Mouse (Mus musculus): Measurements from ENCODE around the gene Olfr944. TPM values are rescaled to one million over a fixed set of nuclear protein-coding genes. Genes with fewer than 3 reads are reported as not detected.

Gene Olfr944
- total RNA-seq (2022) = not detected

DNA sequence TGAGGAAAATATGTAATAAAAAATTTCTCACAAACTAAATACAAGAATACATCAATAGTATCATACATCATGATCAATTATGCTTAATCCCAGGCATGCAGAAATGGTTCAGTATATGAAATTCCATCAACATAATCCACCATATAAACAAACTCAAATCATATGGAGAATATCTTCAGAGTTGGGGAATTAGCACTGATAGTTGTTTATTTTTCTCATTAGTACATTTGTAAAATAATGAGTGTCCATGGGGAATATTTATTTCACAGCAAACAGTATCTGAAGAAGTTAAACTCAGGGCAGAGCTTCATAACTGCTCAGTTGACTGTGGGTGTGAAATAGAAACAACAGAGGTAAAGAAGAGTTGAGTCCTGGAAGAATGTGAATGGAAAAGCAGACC is at the start of gene Olfr944:
Gene Olfr944 (plus strand): TSS at position 301 of the 400 bp plus-strand sequence.
- no peak for DNase-seq (ENCODE audit: low spot score in 2 of 2)

DNA sequence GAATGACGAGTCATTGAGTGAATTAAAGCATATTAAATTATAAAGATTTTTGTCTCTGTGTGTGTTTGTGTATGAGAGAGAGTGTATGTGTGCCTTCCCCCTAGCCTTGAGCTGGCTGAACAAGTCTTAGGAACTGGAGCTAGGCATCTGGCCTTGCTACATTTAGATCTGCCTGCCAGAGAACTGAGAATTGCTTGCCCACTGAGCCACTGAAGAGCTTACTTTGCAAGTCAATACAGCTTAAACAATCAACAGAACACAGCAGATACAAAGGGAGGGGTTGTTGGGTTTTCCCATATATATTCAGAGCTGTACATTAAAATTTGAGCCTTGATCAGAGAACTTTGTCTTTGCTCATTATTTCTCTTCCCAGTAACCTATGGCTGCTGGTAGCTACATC is 49.3 kb upstream of the Olfr944 start:
- DNase-seq (ENCODE audit: low spot score in 2 of 2) = no peak

DNA sequence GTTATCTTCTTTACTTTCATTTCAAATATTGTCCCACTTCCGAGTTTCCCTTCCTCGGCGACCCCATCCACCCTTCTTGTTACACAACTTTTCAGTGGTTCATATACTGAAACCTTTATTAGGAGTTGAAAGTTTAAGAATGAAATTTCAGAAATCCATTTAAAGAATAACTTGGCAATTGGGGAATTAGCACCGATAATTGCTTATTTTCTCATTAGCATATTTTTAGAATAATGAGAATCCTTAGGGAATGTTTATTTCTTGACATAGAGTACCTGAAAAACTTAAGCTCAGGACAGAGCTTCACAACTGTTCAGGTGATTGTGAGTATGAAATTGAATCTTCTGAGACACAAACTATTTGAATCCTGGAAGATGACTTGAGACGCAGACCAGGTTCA is 35.7 kb upstream of the Olfr944 start, which contains the start of gene Olfr943:
Gene Olfr943 (plus strand): TSS at position 301 of the 400 bp plus-strand sequence.
- DNase-seq (ENCODE audit: low spot score in 2 of 2) = no peak

DNA sequence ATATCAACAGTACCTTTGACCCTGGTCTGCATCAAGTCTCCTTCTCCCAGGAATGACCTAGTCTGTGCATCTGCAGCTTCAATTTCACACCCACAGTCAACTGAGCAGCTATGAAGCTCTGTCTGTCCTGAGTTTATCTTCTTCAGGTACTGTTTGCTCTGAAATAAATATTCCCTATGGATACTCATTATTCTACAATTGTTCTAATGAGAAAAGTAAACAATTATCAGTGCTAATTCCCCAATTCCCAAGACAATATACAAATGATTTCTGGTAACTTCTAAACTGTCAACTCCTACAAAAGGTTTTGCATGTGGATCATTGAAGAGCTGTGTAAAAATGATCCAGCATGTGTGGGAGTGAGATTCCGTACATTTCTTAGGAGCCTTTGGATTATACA is 48.2 kb downstream of the Olfr944 start, which contains the start of gene Olfr1537:
Gene Olfr1537 (minus strand): TSS at position 101 of the 400 bp plus-strand sequence.
- no peak for DNase-seq (ENCODE audit: low spot score in 2 of 2)

Other genes with a start within 250 kb of the Olfr944 start
- not detected for gene Olfr933, start 229.6 kb upstream of the Olfr944 start, total RNA-seq (2022)
- not detected for gene Olfr934, start 213.6 kb upstream of the Olfr944 start, total RNA-seq (2022)
- gene Olfr935, start 202.2 kb upstream of the Olfr944 start, total RNA-seq (2022) = not detected
- gene Olfr146, start 178.5 kb upstream of the Olfr944 start, total RNA-seq (2022) = not detected
- not detected for gene Olfr937, start 137.0 kb upstream of the Olfr944 start, total RNA-seq (2022)
- gene Olfr938, start 123.0 kb upstream of the Olfr944 start, total RNA-seq (2022) = not detected
- not detected for gene Olfr27, start 73.8 kb upstream of the Olfr944 start, total RNA-seq (2022)
- not detected for gene Olfr943, start 35.6 kb upstream of the Olfr944 start, total RNA-seq (2022)
- not detected for gene Olfr1537, start 48.1 kb downstream of the Olfr944 start, total RNA-seq (2022)
- not detected for gene Olfr945, start 74.9 kb downstream of the Olfr944 start, total RNA-seq (2022)
- gene Olfr948, start 124.1 kb downstream of the Olfr944 start, total RNA-seq (2022) = not detected
- not detected for gene Olfr951, start 185.5 kb downstream of the Olfr944 start, total RNA-seq (2022)
- not detected for gene Olfr952, start 225.2 kb downstream of the Olfr944 start, total RNA-seq (2022)

All from gastrocnemius, adult 8-10 months (tissue).